Mouse (Mus musculus): ENCODE measurements around the gene Tubb3. TPM values are rescaled to one million over a fixed set of nuclear protein-coding genes. Genes with fewer than 3 reads are reported as not detected.
"Not testable (repeated sequence)": the region's sequence is repeated elsewhere in the genome, so short reads cannot be mapped to it uniquely, and the experiment has no call there.

The Tubb3 gene
- polyA plus RNA-seq, 1 experiment from 2014 or later: 1,817 TPM

DNA sequence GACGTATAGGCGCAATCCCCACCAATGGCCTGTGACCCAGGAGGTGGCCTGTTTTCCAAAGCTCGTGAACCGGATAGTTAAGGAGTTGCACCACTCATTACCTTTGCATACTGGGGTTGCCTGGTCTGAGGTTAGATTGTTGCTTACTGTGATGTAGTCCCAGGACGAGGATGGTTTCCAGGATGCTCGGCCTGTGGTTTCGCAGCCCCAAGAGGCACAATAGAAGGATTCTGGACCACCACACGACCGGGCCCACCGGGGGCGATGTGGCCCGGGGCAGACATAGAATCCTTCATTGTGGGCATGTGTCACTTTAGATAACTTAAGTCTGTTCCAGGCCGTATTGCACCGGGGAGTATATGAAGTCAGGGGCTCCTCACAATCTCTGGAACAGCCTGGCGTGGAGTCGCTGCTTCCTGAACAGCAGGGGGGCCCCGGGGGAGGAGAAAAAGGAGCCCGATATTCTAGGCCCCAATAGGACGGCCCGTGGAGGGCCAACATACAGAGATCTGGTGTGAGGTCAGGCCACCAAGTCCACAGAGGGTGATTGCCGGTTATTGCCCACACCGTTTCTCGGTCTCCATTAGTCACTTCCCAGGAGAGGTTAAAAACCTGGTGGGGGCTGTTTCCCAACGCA, 16.5 kb downstream of the Tubb3 start:
- Histone ChIP-seq H3K27me3 (no peaks in the 10 kb centered on the region), H3K9me3 (peaks cover 53% of the 10 kb centered on the region)
- 96% methylated on average over 24 of the region's 24 CpGs for WGBS

GRCm38 (mm10) chr8:123428343-123428893, 17.2 kb downstream of the Tubb3 start:
- 98% methylated on average over 29 of the region's 29 CpGs for WGBS
- Histone ChIP-seq H3K4me1 (replicated peaks) (no peaks in the 10 kb centered on the region), H3K9me3 (peaks cover 59% of the 10 kb centered on the region), H3K27me3 (no peaks in the 10 kb centered on the region), H3K36me3 (peaks cover 5% of the 10 kb centered on the region), H3K27ac (no peak overlapping the region), H3K4me3 (no peak overlapping the region), H3K9ac (no peak overlapping the region), H3K4me2 (no peak overlapping the region)
- ATAC-seq (ENCODE audit: low FRiP score): no peak

More for the DNA sequence above, 16.5 kb downstream of the Tubb3 start:
- no peak overlapping the region for H3K4me2 ChIP-seq
- peaks cover 1% of the 10 kb centered on the region; the same call in 1 of the 2 replicates for H3K4me1 ChIP-seq (replicated peaks)
- H3K36me3 ChIP-seq: peaks cover 11% of the 10 kb centered on the region
- no peak for ATAC-seq (ENCODE audit: low FRiP score)
- H3K27ac ChIP-seq: no peak overlapping the region
- no peak overlapping the region for H3K9ac ChIP-seq
- H3K4me3 ChIP-seq: no peak overlapping the region

DNA sequence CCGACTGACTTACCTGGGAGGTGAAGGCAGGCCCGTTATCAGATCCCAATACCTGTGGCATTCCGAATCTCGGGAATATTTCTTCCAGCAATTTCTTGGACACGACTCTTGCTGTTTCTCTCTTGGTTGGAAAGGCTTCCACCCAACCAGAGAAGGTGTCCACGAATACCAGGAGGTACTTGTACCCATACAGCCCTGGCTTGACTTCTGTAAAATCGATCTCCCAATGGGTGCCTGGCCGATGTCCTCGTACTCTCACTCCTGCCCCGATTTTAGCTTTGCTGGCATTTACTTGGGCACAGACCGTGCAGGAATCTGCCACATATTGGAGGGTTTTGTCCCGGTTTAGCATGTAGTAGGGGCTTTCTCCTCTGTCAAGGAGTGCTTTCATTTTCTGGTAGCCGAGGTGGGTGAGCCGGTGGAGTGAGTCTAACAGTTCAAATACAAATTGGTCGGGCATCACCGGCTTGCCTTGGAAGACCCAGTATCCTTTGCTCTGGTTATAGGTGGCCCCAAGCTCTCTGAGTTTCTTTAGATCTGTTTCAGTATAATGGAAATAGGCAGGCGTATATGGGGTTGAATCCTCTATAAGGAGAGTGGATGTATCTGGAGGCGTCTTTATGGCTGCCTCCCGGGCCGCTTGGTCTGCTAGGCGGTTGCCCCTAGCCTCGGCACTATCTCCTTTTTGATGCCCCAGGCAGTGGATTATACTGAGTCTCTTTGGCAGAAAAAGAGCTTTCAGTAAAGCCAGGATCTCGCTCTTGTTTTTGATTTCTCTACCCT, 17.9 kb downstream of the Tubb3 start:
- H3K9me3 ChIP-seq: peaks cover 62% of the 10 kb centered on the region
- no peak overlapping the region for H3K9ac ChIP-seq
- no peak overlapping the region for H3K4me3 ChIP-seq
- no peaks in the 10 kb centered on the region for H3K27me3 ChIP-seq
- peaks cover 5% of the 10 kb centered on the region; the same call in 1 of the 2 replicates for H3K36me3 ChIP-seq
- WGBS: 95% methylated on average over 23 of the region's 23 CpGs
- H3K4me1 ChIP-seq (replicated peaks): no peaks in the 10 kb centered on the region
- no peak for ATAC-seq (ENCODE audit: low FRiP score)
- H3K4me2 ChIP-seq: no peak overlapping the region
- no peak overlapping the region for H3K27ac ChIP-seq

GRCm38 (mm10) chr8:123429722-123430013, 18.4 kb downstream of the Tubb3 start:
- H3K9me3 ChIP-seq: peaks cover 64% of the 10 kb centered on the region
- H3K4me2 ChIP-seq; H3K4me3 ChIP-seq; H3K27ac ChIP-seq; H3K27me3 ChIP-seq; ATAC-seq (ENCODE audit: low FRiP score); H3K9ac ChIP-seq; H3K4me1 ChIP-seq (replicated peaks); H3K36me3 ChIP-seq: not testable (repeated sequence)
- 97% methylated on average over 15 of the region's 15 CpGs for WGBS

DNA sequence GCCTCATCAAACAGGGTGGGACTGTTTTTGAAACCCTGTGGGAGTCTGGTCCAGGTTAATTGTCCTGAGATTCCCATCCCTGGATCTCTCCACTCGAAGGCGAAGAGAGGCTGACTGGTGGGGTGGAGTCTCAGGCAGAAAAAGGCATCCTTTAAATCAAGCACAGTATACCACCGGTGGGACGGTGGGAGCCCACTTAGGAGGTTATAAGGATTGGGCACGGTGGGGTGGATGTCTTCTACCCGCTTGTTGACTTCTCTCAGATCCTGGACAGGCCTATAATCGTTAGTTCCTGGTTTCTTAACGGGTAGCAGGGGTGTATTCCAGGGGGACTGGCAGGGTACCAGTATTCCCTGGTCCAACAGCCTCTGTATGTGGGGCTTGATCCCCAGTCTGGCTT, 19.7 kb downstream of the Tubb3 start:
- WGBS: 95% methylated on average over 7 of the region's 8 CpGs
- not testable (repeated sequence) for H3K4me3 ChIP-seq; H3K4me2 ChIP-seq; ATAC-seq (ENCODE audit: low FRiP score); H3K4me1 ChIP-seq (replicated peaks); H3K27me3 ChIP-seq; H3K27ac ChIP-seq; H3K36me3 ChIP-seq; H3K9ac ChIP-seq
- H3K9me3 ChIP-seq: peaks cover 64% of the 10 kb centered on the region

DNA sequence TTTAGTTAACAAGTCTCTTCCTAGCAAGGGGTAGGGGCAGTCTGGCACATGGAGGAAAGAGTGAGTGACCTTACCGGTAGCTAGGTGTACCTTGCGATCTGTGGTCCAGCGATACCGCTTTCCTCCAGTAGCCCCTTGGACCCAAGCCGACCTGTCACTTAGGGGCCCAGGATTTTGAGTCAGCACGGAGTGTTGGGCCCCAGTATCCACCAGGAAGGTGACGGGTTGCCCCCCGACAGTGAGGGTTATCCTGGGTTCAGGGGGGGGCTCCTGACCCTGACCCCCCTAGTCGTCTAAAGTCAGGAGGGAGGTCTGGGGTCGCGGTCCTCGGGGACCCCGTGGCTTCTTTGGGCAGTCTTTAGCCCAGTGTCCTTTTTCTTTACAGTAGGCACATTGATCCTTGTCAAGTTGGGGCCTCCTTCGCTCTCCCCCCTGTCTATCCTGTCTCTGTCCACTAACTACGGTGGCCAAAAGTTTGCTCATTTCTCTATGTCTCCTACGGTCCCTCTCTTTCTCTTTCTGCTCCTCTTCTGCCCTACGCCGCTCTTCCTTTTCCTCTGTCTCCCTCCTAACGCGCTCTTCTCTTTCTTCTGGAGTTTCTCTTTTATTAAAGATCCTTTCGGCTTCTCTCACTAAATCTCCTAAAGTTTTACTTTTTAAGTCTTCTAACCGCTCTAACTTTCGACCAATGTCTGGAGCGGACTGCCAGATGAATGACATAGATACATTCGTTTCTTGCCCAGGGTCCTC, 20.6 kb downstream of the Tubb3 start:
- peaks cover 3% of the 10 kb centered on the region; the same call in 1 of the 2 replicates for H3K36me3 ChIP-seq
- peaks cover 59% of the 10 kb centered on the region for H3K9me3 ChIP-seq
- H3K4me3 ChIP-seq: no peak overlapping the region
- no peaks in the 10 kb centered on the region for H3K4me1 ChIP-seq (replicated peaks)
- no peak overlapping the region for H3K4me2 ChIP-seq
- no peak for ATAC-seq (ENCODE audit: low FRiP score)
- WGBS: 98% methylated on average over 25 of the region's 25 CpGs
- no peak overlapping the region for H3K9ac ChIP-seq
- no peaks in the 10 kb centered on the region for H3K27me3 ChIP-seq
- no peak overlapping the region for H3K27ac ChIP-seq

GRCm38 (mm10) chr8:123432381-123432780, 21.2 kb downstream of the Tubb3 start:
- Histone ChIP-seq H3K9ac (no peak overlapping the region), H3K4me2 (no peak overlapping the region), H3K27me3 (no peaks in the 10 kb centered on the region), H3K4me1 (replicated peaks) (no peaks in the 10 kb centered on the region), H3K27ac (no peak overlapping the region), H3K9me3 (peaks cover 53% of the 10 kb centered on the region), H3K36me3 (no peaks in the 10 kb centered on the region), H3K4me3 (no peak overlapping the region)
- WGBS: 97% methylated on average over 16 of the region's 16 CpGs
- ATAC-seq (ENCODE audit: low FRiP score): no peak

DNA sequence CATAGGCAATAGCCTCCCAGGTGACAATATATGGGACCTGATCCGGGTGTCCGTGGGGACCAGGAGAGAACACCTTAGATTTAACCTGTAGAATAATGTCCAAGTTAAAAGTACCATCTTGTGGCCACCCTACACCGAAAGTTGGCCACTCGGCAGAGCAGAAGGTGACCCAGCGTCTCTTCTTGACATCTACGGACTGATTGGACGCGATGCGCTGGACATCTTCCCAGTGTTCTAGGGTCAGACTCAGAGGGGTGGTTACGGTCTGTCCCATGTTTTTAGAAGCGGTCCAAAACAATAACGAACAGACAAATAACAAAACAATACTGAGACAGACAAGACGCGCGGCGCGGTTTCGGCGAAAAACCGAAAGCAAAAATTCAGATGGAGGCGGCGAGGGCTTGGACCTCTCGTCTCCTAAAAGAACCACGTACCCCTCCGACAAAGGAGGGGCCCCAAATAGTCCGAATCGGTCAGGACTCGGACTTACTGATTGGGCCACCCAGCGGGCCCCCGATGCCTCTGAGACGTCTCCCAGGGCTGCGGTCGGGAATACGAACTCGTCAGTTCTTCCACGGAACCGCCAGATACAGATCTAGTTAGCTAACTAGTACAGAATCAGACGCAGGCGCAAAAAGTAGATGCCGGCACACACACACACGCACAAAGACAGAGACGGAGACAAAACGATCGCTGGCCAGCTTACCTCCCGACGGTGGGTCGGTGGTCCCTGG, 22.2 kb downstream of the Tubb3 start:
- not testable (repeated sequence) for ATAC-seq (ENCODE audit: low FRiP score); H3K9ac ChIP-seq; H3K36me3 ChIP-seq; H3K4me3 ChIP-seq; H3K4me1 ChIP-seq (replicated peaks); H3K4me2 ChIP-seq; H3K27me3 ChIP-seq; H3K27ac ChIP-seq
- WGBS: 98% methylated on average over 47 of the region's 47 CpGs
- H3K9me3 ChIP-seq: peaks cover 43% of the 10 kb centered on the region

DNA sequence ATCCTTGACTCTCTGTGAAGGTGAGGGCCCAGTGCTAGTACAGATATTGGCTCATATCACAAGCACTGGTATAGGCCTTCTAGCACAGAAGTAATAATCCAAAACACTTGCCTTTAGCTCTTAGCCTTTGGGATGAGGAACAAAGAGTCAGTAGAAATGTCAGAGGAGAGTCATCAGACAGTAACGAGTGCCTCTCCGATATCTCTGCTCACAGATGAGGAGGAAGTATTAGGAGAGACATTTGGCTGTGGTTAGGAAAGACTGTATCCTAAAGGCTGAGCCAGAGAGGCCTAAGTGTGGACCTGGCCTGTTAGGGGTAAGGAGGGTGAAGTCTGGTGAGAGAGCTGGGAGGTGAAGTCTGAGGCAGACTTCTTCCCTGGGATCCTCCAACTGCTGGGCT, 30.6 kb downstream of the Tubb3 start:
- no peak overlapping the region for H3K9ac ChIP-seq
- H3K27me3 ChIP-seq: no peaks in the 10 kb centered on the region
- 98% methylated on average over 2 of the region's 2 CpGs for WGBS
- peaks cover 22% of the 10 kb centered on the region for H3K4me1 ChIP-seq (replicated peaks)
- no peak overlapping the region for H3K4me2 ChIP-seq
- H3K36me3 ChIP-seq: peaks cover 11% of the 10 kb centered on the region; the same call in 1 of the 2 replicates
- H3K4me3 ChIP-seq: no peak overlapping the region
- no peak for ATAC-seq (ENCODE audit: low FRiP score)
- H3K27ac ChIP-seq: no peak overlapping the region
- no peaks in the 10 kb centered on the region for H3K9me3 ChIP-seq

- ATAC-seq (ENCODE audit: low FRiP score): peak; percentile 51
- H3K4me2 ChIP-seq: peak overlapping the region; percentile 72
- H3K27ac ChIP-seq: peak overlapping the region; percentile 89; the same call in 1 of the 2 replicates
- peaks cover 22% of the 10 kb centered on the region for H3K4me1 ChIP-seq (replicated peaks)
- H3K27me3 ChIP-seq: no peaks in the 10 kb centered on the region
- H3K9ac ChIP-seq: no peak overlapping the region; the same call in 1 of the 2 replicates
- H3K36me3 ChIP-seq: peaks cover 15% of the 10 kb centered on the region; the same call in 1 of the 2 replicates
- no peak overlapping the region for H3K4me3 ChIP-seq
- WGBS: 80% methylated on average over 5 of the region's 5 CpGs
- H3K9me3 ChIP-seq: no peaks in the 10 kb centered on the region
Observed at GRCm38 (mm10) chr8:123442351-123442750, 31.1 kb downstream of the Tubb3 start.

- Histone ChIP-seq H3K27me3 (no peaks in the 10 kb centered on the region), H3K4me2 (peak overlapping the region; percentile 72), H3K9me3 (no peaks in the 10 kb centered on the region), H3K27ac (peak overlapping the region; percentile 89), H3K36me3 (peaks cover 19% of the 10 kb centered on the region; the same call in 1 of the 2 replicates), H3K9ac (peak overlapping the region; percentile 91), H3K4me3 (peak overlapping the region; percentile 66), H3K4me1 (replicated peaks) (peaks cover 22% of the 10 kb centered on the region)
- WGBS: under 1% methylated on average over 41 of the region's 41 CpGs
- peak; percentile 96 for ATAC-seq (ENCODE audit: low FRiP score)
Observed at GRCm38 (mm10) chr8:123442871-123443575, 31.8 kb downstream of the Tubb3 start.
